24 mouse cellular contexts compared by ENCODE assay signal in genomic region chr3:101469675-101470074, GRCm38 (mm10).
"Had no signal": no experiment of that assay in that cellular context is flagged by ENCODE, and none has a peak within 500 bp of the region (broad histone marks: within the 10 kb centered on the region; RNA-seq: fewer than 3 reads in every experiment).

No protein-coding gene starts in this region.

- ATAC-seq: hindbrain, embryonic 16.5 days; intestine, embryonic 16.5 days had no signal

- H3K36me3 ChIP-seq: heart, embryonic 12.5 days; hindbrain, embryonic 10.5 days; hindbrain, embryonic 12.5 days; kidney, embryonic 15.5 days; liver, embryonic 15.5 days had no signal

- H3K4me2 ChIP-seq: heart, embryonic 12.5 days; hindbrain, embryonic 12.5 days; hindbrain, embryonic 14.5 days; kidney, embryonic 15.5 days; limb, embryonic 12.5 days; liver, embryonic 15.5 days had no signal

- DNase-seq: gastrocnemius, postnatal 14 days; gastrocnemius, postnatal 36 days; heart, adult 18-20 months; heart, postnatal 10 days; heart, postnatal 4 days; kidney, adult 11 months; kidney, adult 2 months; kidney, adult 9 months; kidney, postnatal 14 days; kidney, postnatal 36 days; layer of hippocampus, adult 9-11 months; layer of hippocampus, postnatal 36 days had no signal

- H3K9me3 ChIP-seq: heart, embryonic 10.5 days; heart, embryonic 12.5 days; hindbrain, embryonic 10.5 days; hindbrain, embryonic 12.5 days; kidney, embryonic 15.5 days; limb, embryonic 10.5 days; limb, embryonic 12.5 days; liver, embryonic 15.5 days had no signal

- H3K4me3 ChIP-seq: heart, embryonic 10.5 days; heart, embryonic 12.5 days; hindbrain, embryonic 10.5 days; hindbrain, embryonic 12.5 days; kidney, embryonic 15.5 days; limb, embryonic 10.5 days; limb, embryonic 12.5 days; liver, embryonic 15.5 days had no signal

- H3K27me3 ChIP-seq: heart, embryonic 12.5 days; hindbrain, embryonic 12.5 days; kidney, embryonic 15.5 days; limb, embryonic 12.5 days had no signal

- H3K4me1 ChIP-seq: liver, embryonic 15.5 days had no signal

- H3K9ac ChIP-seq: heart, embryonic 12.5 days; hindbrain, embryonic 12.5 days; hindbrain, embryonic 14.5 days; kidney, embryonic 15.5 days; limb, embryonic 12.5 days; liver, embryonic 15.5 days had no signal

- H3K27ac ChIP-seq: heart, embryonic 10.5 days; hindbrain, embryonic 10.5 days; hindbrain, embryonic 12.5 days; hindbrain, embryonic 14.5 days; kidney, embryonic 15.5 days; kidney, postnatal 0 days; limb, embryonic 10.5 days; limb, embryonic 12.5 days; liver, embryonic 15.5 days had no signal
